Mouse (Mus musculus): ENCODE measurements around the gene Sox5. TPM values are rescaled to one million over a fixed set of nuclear protein-coding genes. Genes with fewer than 3 reads are reported as not detected.

The Sox5 gene
- polyA plus RNA-seq, 1 experiment from 2014 or later = 25.5 TPM

DNA sequence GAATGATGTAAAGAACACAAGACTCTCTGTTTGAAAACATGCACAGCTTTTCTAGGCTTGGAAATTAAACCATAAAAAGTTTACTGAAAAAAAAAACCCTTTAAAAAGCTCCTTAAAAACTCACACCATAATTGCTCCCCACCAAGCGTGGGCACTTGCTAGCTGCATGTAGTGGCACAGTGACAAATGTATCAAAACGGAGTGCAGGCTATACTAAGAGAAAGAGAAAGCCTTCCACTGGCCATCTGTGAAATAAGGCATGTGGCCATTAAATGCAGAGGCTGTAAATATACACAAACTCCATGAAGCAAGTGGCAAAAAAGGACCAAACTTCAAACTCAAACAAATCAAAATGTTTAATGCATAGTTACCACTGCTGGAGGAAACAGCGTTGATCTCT, 927.7 kb downstream of the Sox5 start:
- no peaks in the 10 kb centered on the region for H3K36me3 ChIP-seq
- no peaks in the 10 kb centered on the region for H3K27me3 ChIP-seq (replicated peaks)
- H3K27ac ChIP-seq = no peak overlapping the region
- no peak overlapping the region for H3K4me2 ChIP-seq
- no peaks in the 10 kb centered on the region for H3K4me1 ChIP-seq
- no peak overlapping the region for H3K9ac ChIP-seq
- no peaks in the 10 kb centered on the region for H3K9me3 ChIP-seq
- 69% methylated on average over 3 of the region's 3 CpGs for WGBS
- no peak for ATAC-seq (ENCODE audit: insufficient read depth, low FRiP score, low read depth)
- no peak overlapping the region for H3K4me3 ChIP-seq (replicated peaks)

DNA sequence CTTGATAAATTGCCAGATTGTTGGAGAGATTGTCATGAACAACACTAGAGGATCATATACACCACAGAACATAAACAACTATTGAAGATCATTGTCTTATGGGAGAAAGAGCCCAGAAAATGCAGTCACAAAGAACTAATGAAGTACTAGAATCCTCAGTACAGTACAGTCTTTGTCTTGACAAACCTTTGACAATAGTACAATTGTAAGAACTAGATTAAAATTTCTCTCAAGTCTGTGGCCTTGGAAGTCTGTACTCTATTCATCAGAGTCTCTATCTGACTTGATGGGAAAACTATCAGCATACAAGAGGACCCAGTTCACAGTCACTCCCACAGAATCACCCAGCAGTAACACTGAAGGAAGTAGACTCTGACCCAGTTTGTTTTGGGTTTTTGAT, 936.0 kb downstream of the Sox5 start:
- ATAC-seq (ENCODE audit: insufficient read depth, low FRiP score, low read depth) = no peak
- Histone ChIP-seq H3K36me3 (no peaks in the 10 kb centered on the region), H3K27me3 (replicated peaks) (no peaks in the 10 kb centered on the region), H3K9ac (no peak overlapping the region), H3K4me1 (no peaks in the 10 kb centered on the region), H3K27ac (no peak overlapping the region), H3K4me2 (no peak overlapping the region), H3K9me3 (no peaks in the 10 kb centered on the region), H3K4me3 (replicated peaks) (no peak overlapping the region)

DNA sequence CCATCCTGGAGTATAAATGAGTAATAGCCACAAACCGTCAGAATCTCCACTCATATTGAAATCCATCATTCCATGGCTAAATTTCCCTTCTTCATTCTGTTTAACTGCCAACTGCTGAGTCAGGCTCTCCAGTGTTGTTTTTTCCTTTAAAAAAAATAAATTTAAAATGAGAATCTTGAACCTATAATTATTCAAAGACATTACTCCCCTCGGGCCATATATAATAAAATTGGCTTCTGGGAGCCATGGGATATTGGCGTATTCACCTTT, 937.1 kb downstream of the Sox5 start:
- 74% methylated on average over 3 of the region's 3 CpGs for WGBS
- Histone ChIP-seq H3K27ac (no peak overlapping the region), H3K27me3 (replicated peaks) (no peaks in the 10 kb centered on the region), H3K9ac (no peak overlapping the region), H3K4me3 (replicated peaks) (no peak overlapping the region), H3K9me3 (no peaks in the 10 kb centered on the region), H3K36me3 (no peaks in the 10 kb centered on the region), H3K4me2 (no peak overlapping the region), H3K4me1 (no peaks in the 10 kb centered on the region)
- ATAC-seq (ENCODE audit: insufficient read depth, low FRiP score, low read depth) = no peak

DNA sequence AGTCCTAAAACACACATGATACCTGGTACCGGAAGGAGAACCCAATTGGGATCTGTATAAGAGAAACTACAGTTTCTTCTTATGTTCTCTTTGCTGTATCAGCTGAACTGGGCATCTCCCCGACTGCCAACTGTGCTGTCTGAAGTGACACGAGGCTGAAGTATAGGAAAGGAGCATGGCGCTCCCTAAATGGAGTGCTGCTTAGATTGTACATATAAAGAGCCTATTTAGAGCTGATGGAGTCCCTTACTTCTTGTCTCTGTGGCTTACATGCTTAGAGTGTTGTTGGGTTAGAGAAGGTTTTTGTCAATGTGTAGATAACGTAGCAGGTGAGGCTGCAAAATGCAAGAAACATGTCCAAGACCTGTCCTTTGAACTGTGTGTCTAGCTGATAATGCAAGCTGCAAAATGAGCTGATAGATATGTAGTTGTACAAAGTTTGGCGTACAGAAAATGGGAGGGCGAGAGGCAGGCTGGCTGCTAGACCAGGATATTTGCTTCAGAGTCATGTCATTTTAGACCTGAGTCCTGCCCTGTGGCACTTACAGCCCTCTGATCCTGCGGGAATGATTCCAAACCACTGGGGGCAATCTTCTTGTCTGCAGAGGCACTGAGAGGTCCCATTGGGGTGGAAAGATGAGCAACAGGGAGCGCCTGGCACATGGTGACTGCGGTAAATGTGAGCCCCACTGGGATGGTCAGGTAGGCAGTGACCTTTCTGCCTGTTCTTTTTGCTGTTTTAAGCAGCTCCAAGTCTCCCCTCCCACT, 937.7 kb downstream of the Sox5 start:
- no peaks in the 10 kb centered on the region for H3K9me3 ChIP-seq
- ATAC-seq (ENCODE audit: insufficient read depth, low FRiP score, low read depth) = 0 out of 2 replicates have a peak, but pooled peaks have one; percentile 14

DNA sequence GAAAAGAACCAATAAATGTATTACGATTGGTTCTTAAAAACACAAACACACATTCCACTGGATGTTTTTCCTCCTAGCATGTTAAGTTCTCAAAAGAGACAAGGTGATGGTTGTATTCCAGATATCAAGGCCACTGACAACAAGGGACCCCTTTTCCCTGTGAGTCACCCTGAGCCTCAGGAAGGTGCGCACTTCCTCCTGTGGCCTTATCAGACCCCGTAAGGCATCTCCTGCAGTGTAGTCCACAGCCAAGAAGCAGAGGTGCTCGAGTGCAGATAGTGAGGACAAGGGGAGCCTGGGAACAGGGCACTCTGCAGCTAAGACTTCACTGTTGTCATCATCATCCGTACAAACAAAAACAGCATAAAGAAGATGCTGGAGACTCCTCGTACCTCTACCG, 939.8 kb downstream of the Sox5 start:
- Histone ChIP-seq H3K9ac (no peak overlapping the region), H3K27ac (no peak overlapping the region), H3K36me3 (no peaks in the 10 kb centered on the region), H3K4me3 (replicated peaks) (no peak overlapping the region), H3K4me2 (no peak overlapping the region), H3K4me1 (no peaks in the 10 kb centered on the region), H3K27me3 (replicated peaks) (no peaks in the 10 kb centered on the region), H3K9me3 (no peaks in the 10 kb centered on the region)
- 89% methylated on average over 7 of the region's 7 CpGs for WGBS
- no peak for ATAC-seq (ENCODE audit: insufficient read depth, low FRiP score, low read depth)

More for the DNA sequence above, 937.7 kb downstream of the Sox5 start:
- H3K4me1 ChIP-seq = no peaks in the 10 kb centered on the region
- no peak overlapping the region for H3K27ac ChIP-seq
- H3K27me3 ChIP-seq (replicated peaks) = no peaks in the 10 kb centered on the region
- no peak overlapping the region for H3K9ac ChIP-seq
- H3K4me2 ChIP-seq = no peak overlapping the region
- H3K36me3 ChIP-seq = no peaks in the 10 kb centered on the region
- no peak overlapping the region for H3K4me3 ChIP-seq (replicated peaks)
- WGBS = 84% methylated on average over 10 of the region's 10 CpGs

DNA sequence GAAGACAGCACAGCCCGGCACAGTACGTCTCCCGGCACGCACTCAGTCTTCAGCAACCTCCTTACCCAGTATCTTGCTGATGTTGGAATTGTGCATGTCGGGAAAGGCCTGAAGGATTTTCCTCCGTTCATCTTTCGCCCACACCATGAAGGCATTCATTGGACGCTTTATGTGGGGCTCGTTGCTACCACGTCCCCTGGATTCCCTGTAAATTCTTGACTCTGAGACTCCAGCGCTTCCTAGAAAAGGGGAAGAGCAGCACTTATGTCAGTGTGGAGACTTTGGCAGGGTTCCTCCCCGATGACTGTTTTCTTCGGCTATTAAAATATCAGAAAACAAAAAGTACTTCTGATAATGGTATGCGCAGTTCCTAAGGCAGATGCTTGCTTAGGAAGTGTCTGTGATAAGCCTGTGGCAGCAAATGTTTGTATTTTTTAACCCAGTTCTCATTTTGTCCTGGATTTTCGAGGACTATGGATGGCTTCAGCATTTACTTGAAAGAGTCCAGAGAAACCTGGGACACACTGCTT, 940.6 kb downstream of the Sox5 start:
- Histone ChIP-seq H3K9me3 (no peaks in the 10 kb centered on the region), H3K4me3 (replicated peaks) (no peak overlapping the region), H3K27ac (no peak overlapping the region), H3K4me2 (no peak overlapping the region), H3K9ac (no peak overlapping the region), H3K36me3 (no peaks in the 10 kb centered on the region), H3K27me3 (replicated peaks) (no peaks in the 10 kb centered on the region), H3K4me1 (no peaks in the 10 kb centered on the region)
- WGBS = 88% methylated on average over 15 of the region's 15 CpGs
- no peak for ATAC-seq (ENCODE audit: insufficient read depth, low FRiP score, low read depth)

DNA sequence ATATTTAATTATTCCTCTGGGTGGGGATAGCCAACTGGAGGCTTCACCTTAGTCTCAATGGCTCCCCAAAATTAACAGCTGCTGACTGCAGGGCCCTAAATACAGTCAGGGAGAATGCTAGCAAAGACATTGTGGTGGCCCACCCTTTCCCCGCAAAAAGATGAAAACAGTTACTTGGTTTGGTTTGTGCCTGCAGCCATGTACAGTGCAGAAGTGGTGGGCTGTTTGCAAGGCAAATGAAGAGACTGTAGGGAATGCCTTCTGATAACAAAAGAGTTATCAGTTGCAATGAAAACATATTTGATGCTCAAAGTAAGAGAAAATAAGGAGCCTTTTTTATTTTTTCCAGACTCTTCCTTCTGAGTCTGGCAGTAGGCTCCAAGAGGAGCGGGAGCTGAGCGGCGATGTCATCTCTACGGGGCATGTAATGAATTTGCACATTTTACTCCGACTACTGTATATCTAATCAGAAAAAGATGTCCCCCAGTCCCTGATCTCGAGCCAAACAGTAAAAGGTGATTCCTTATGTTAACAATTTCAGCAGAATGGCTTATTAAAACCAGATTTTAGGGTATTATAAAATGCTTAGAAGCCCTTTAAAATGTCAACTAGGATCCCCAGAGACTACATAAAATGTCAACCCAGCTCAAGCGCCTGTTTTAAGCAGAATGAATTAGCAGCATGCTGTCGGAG, 943.2 kb downstream of the Sox5 start:
- 70% methylated on average over 9 of the region's 9 CpGs for WGBS
- H3K27me3 ChIP-seq (replicated peaks) = no peaks in the 10 kb centered on the region
- no peak overlapping the region for H3K27ac ChIP-seq
- no peak overlapping the region for H3K9ac ChIP-seq
- no peaks in the 10 kb centered on the region for H3K4me1 ChIP-seq
- H3K4me2 ChIP-seq = no peak overlapping the region
- no peaks in the 10 kb centered on the region for H3K9me3 ChIP-seq
- H3K4me3 ChIP-seq (replicated peaks) = no peak overlapping the region
- ATAC-seq (ENCODE audit: insufficient read depth, low FRiP score, low read depth) = no peak
- H3K36me3 ChIP-seq = no peaks in the 10 kb centered on the region

DNA sequence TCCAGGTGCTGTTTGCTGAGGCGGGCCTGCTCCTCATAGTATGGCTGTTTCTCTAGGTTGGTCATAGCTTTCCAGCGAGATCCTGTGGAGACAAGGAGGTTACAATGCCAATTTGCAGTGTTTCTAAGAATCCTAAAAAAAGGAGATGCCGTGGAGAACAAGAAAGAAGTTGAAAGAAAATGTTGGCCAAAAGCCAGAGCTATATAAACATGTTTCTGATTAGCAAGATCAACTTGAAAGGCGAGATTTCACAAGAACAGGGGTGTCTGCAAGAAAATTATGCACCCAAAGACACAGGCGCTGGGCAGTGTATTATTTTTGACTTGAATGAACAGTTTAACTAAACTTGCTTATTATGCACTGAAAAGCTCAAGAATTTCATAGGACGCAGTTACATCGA, 946.4 kb downstream of the Sox5 start:
- Histone ChIP-seq H3K9ac (no peak overlapping the region), H3K4me2 (no peak overlapping the region), H3K36me3 (no peaks in the 10 kb centered on the region), H3K27ac (no peak overlapping the region), H3K9me3 (no peaks in the 10 kb centered on the region), H3K4me1 (no peaks in the 10 kb centered on the region), H3K4me3 (replicated peaks) (no peak overlapping the region), H3K27me3 (replicated peaks) (no peaks in the 10 kb centered on the region)
- WGBS = 67% methylated on average over 7 of the region's 7 CpGs
- ATAC-seq (ENCODE audit: insufficient read depth, low FRiP score, low read depth) = no peak

DNA sequence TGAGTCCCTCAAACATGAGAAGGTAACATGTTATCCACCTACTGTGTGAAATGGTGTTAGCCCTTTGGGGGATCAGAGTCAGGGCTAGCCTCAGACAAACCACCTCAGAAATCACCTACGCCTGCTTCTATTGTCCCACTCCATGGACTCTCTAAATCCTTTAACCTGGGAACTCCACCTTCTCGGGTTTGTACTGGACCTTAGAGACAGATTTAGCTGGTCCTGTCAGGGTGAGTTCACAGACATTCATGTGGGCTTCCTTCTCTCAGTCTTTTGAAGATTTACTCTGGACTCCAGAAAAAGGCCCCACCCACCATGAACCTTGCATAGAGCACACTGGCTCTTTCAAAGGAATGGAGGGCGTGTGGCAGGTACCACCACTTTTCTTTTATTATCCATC, 947.8 kb downstream of the Sox5 start:
- no peaks in the 10 kb centered on the region for H3K27me3 ChIP-seq (replicated peaks)
- H3K4me1 ChIP-seq = no peaks in the 10 kb centered on the region
- no peaks in the 10 kb centered on the region for H3K9me3 ChIP-seq
- no peak for ATAC-seq (ENCODE audit: insufficient read depth, low FRiP score, low read depth)
- H3K4me2 ChIP-seq = no peak overlapping the region
- no peak overlapping the region for H3K4me3 ChIP-seq (replicated peaks)
- H3K27ac ChIP-seq = no peak overlapping the region
- no peaks in the 10 kb centered on the region for H3K36me3 ChIP-seq
- no peak overlapping the region for H3K9ac ChIP-seq
- WGBS = 90% methylated on average over 3 of the region's 3 CpGs

DNA sequence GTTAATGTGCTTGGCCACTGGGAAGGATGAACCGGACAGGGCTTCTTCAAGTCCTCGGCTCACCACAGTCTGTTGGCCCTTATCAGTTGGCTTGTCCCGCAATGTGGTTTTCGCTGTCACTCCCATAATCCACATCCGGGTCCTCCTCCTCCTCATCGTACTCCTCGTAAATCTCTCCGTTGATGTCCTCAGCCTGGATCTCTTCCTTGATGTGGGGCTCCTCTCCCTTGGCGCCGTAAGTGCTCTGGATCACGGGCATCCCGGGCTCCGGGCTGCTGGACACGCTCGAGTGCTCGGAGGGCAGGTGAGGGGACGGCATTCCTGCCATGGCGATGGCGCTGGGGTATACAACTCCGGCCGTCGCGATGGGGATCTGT, 948.6 kb downstream of the Sox5 start:
- WGBS = 89% methylated on average over 23 of the region's 23 CpGs
- H3K9me3 ChIP-seq = no peaks in the 10 kb centered on the region
- H3K36me3 ChIP-seq = no peaks in the 10 kb centered on the region
- no peaks in the 10 kb centered on the region for H3K4me1 ChIP-seq
- ATAC-seq (ENCODE audit: insufficient read depth, low FRiP score, low read depth) = no peak
- no peak overlapping the region for H3K4me3 ChIP-seq (replicated peaks)
- no peak overlapping the region for H3K4me2 ChIP-seq
- H3K9ac ChIP-seq = no peak overlapping the region
- H3K27ac ChIP-seq = no peak overlapping the region
- H3K27me3 ChIP-seq (replicated peaks) = no peaks in the 10 kb centered on the region

DNA sequence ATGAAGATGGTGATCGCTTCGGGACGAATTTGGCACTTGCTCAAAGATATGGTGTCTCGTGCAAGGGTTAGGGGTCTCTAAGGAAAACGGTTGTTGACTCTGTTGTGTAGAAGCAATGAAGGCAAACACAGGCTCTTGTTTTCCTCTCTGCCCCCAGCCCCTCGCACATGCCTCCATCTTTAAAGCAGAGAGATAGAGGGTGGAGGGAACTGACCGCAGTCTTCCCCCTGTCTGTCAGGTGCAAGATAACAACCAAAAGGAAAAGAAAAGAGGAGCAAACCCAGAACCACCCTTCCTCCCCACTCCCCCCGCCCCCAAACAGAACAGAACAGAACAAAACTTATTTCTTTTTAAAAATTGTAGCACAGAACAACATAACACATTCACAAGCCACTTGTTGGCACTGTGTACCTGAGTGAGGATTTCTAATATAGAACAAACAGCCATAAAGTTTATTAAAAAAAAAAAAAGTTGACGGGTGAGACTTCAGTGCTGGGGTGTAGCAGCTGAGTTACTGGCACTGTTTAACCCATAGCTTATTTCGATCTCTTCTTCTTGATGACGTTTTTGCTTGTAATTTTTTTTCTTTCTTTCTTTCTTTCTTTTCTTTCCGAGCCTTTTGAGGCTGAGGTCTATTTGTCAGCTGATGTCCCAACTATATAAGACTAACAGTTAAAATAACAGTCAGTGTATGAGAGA, 949.1 kb downstream of the Sox5 start:
- Histone ChIP-seq H3K36me3 (no peaks in the 10 kb centered on the region), H3K9ac (no peak overlapping the region), H3K4me3 (replicated peaks) (no peak overlapping the region), H3K4me1 (no peaks in the 10 kb centered on the region), H3K27ac (no peak overlapping the region), H3K4me2 (no peak overlapping the region), H3K27me3 (replicated peaks) (no peaks in the 10 kb centered on the region), H3K9me3 (no peaks in the 10 kb centered on the region)
- WGBS = 85% methylated on average over 12 of the region's 12 CpGs
- no peak for ATAC-seq (ENCODE audit: insufficient read depth, low FRiP score, low read depth)

DNA sequence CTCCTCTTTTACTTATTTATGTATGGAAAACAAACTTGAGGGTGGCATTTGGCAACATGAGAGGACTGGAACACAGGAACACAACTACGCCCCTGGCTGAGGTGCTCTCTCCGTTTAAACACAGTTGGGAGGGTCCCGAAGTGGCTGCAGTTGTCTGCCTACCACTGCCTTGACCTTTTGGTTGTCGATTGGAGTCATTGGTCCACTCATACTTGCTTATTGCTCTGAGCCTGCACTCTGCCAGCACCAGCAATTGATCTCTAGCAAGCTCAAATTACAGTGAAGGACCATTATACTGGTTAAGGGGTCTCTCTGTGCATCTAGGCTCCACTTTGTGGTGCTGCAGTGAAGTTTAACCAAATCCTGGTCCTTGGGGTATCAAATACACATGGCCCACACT, 950.5 kb downstream of the Sox5 start:
- H3K9ac ChIP-seq = no peak overlapping the region
- ATAC-seq (ENCODE audit: insufficient read depth, low FRiP score, low read depth) = no peak
- no peaks in the 10 kb centered on the region for H3K9me3 ChIP-seq
- H3K27ac ChIP-seq = no peak overlapping the region
- WGBS = 69% methylated on average over 4 of the region's 4 CpGs
- no peak overlapping the region for H3K4me3 ChIP-seq (replicated peaks)
- H3K4me2 ChIP-seq = no peak overlapping the region
- no peaks in the 10 kb centered on the region for H3K27me3 ChIP-seq (replicated peaks)
- H3K36me3 ChIP-seq = no peaks in the 10 kb centered on the region
- no peaks in the 10 kb centered on the region for H3K4me1 ChIP-seq

All from stomach, embryonic 15.5 days (tissue).